Mouse (Mus musculus): ENCODE data around the gene Tmc5.

DNA sequence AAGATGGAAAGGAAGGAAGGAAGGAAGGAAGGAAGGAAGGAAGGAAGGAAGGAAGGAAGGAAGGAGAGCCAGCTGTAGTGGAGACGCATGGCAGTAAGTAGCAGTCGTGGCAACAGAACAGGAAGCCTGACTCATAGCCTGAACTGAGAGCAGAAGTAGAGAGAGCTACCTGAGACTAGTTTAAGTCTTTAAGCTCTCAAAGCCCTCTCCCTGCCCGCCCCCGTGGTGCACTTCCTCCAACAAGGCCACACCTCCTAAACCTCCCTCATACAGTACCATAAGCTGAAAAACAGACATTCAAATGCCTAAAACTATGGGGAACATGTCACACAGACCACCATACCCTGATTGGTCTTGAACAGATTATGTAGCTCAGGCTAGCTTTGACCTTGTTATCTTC, 40.4 kb downstream of the Tmc5 start:
- no peak for TF ChIP-seq CTCF (IDR thresholded peaks at IDR 0.05; ENCODE audit: borderline replicate concordance, control insufficient read depth, extremely low read depth, insufficient read depth, low read length, poor library complexity)
- no peak for TF ChIP-seq POLR2A (IDR thresholded peaks at IDR 0.05; ENCODE audit: control insufficient read depth, extremely low read depth, insufficient read depth, low read length, poor library complexity)
